Mouse (Mus musculus) forebrain, embryonic 11.5 days (tissue): Measurements from ENCODE around the gene Gpr156. TPM values are rescaled to one million over a fixed set of nuclear protein-coding genes. Genes with fewer than 3 reads are reported as not detected.
A peak's percentile ranks its signal among the peaks of the same experiment; 100 is the strongest.
"Not testable (repeated sequence)": the region's sequence is repeated elsewhere in the genome, so short reads cannot be mapped to it uniquely, and the experiment has no call there.

Source experiments
- ATAC-seq: fragments of 200-750 bp; cut with Nextera tagmentation; replicated peaks from 2 replicates; pipeline ENCODE4 v1.8.0; 2017; ENCODE audit warnings: moderate TSS enrichment; ENCODE audit not compliant: low FRiP score
- DNase-seq: peaks from one replicate; pipeline ENCODE4 v3.0.0-alpha.2; 2017; ENCODE audit warnings: low spot score
- H3K27ac ChIP-seq: fragments of 300-500 bp; sonication (generic); 2 replicates; pipeline ENCODE4 v1.5.1; 2014; ENCODE audit warnings: low read depth, low read length
- H3K27me3 ChIP-seq: fragments of 300-500 bp; sonication (generic); 2 replicates; pipeline ENCODE4 v1.6.1; 2014; ENCODE audit warnings: mild to moderate bottlenecking, low read length, mixed read lengths; ENCODE audit not compliant: control insufficient read depth, insufficient read depth
- H3K36me3 ChIP-seq: fragments of 300-500 bp; sonication (generic); 2 replicates; pipeline ENCODE4 v1.6.1; 2014; ENCODE audit warnings: mild to moderate bottlenecking, low read length, moderate library complexity, mixed read lengths; ENCODE audit not compliant: control insufficient read depth, insufficient read depth
- H3K4me1 ChIP-seq: fragments of 300-500 bp; sonication (generic); replicated peaks from 2 replicates; pipeline ENCODE4 v1.6.1; 2014; ENCODE audit warnings: low read length, mixed read lengths; ENCODE audit not compliant: control insufficient read depth, insufficient read depth
- H3K4me2 ChIP-seq: fragments of 300-500 bp; sonication (generic); 2 replicates; pipeline ENCODE4 v1.6.1; 2014; ENCODE audit warnings: low read depth, mild to moderate bottlenecking, low read length, moderate library complexity, mixed read lengths; ENCODE audit not compliant: severe bottlenecking
- H3K4me3 ChIP-seq: fragments of 300-500 bp; sonication (generic); 2 replicates; pipeline ENCODE4 v1.5.1; 2014; ENCODE audit warnings: low read depth, low read length
- H3K9ac ChIP-seq: fragments of 300-500 bp; sonication (generic); 2 replicates; pipeline ENCODE4 v1.6.1; 2014; ENCODE audit warnings: low read length
- H3K9me3 ChIP-seq: fragments of 300-500 bp; sonication (generic); 2 replicates; pipeline ENCODE4 v1.6.1; 2016; ENCODE audit warnings: low read length, mixed read lengths; ENCODE audit not compliant: control insufficient read depth
- WGBS: fragments of 180-500 bp; shearing (Covaris S2); extraction: QIAGEN DNeasy Blood & Tissue Kit; methylation state at CpG from one replicate; pipeline ENCODE4 v1.1.7; 2014; 5-methylcytosine and 5-hydroxymethylcytosine counted together
- polyA plus RNA-seq: library from polyadenylated mRNA; unstranded; fragments of >200 nt; fragmentation: Nextera tagmentation; extraction: Ambion mirVana; gene quantifications from 2 replicates; pipeline ENCODE4 v1.2.1, GENCODE M21; 2014

Gpr156 gene
- polyA plus RNA-seq, 1 experiment from 2014 or later = 4.3 TPM

GRCm38 (mm10) chr16:37962696-37963095 lies 46.4 kb downstream of the Gpr156 start:
- 83% methylated on average over 4 of the region's 4 CpGs for WGBS
- H3K4me1 ChIP-seq, H3K36me3 ChIP-seq, DNase-seq, H3K9me3 ChIP-seq, H3K27ac ChIP-seq, H3K4me3 ChIP-seq, H3K27me3 ChIP-seq, ATAC-seq, H3K4me2 ChIP-seq, H3K9ac ChIP-seq: not testable (repeated sequence)

- 0 out of 2 replicates have a peak, but pooled peaks cover 2% of the 10 kb centered on the region for H3K4me1 ChIP-seq
- no peaks in the 10 kb centered on the region for H3K27me3 ChIP-seq
- H3K36me3 ChIP-seq = no peaks in the 10 kb centered on the region
- no peaks in the 10 kb centered on the region for H3K9me3 ChIP-seq
- ATAC-seq (no peak), DNase-seq (no peak)
- WGBS = 50% methylated on average over 15 of the region's 15 CpGs
- no peak overlapping the region for H3K27ac ChIP-seq
- no peak overlapping the region for H3K4me2 ChIP-seq
- no peak overlapping the region for H3K4me3 ChIP-seq
- 0 out of 2 replicates have a peak overlapping the region, but pooled peaks have one; percentile 4 for H3K9ac ChIP-seq
Observed at GRCm38 (mm10) chr16:37963331-37964281, 47.3 kb downstream of the Gpr156 start.

GRCm38 (mm10) chr16:37964380-37965070 lies 48.2 kb downstream of the Gpr156 start:
- ATAC-seq (no peak), DNase-seq (no peak)
- 74% methylated on average over 4 of the region's 4 CpGs for WGBS
- Histone ChIP-seq H3K4me3 (no peak overlapping the region), H3K27ac (no peak overlapping the region), H3K4me1 (0 out of 2 replicates have a peak, but pooled peaks cover 2% of the 10 kb centered on the region), H3K27me3 (no peaks in the 10 kb centered on the region), H3K36me3 (no peaks in the 10 kb centered on the region), H3K4me2 (no peak overlapping the region), H3K9ac (no peak overlapping the region), H3K9me3 (no peaks in the 10 kb centered on the region)

DNA sequence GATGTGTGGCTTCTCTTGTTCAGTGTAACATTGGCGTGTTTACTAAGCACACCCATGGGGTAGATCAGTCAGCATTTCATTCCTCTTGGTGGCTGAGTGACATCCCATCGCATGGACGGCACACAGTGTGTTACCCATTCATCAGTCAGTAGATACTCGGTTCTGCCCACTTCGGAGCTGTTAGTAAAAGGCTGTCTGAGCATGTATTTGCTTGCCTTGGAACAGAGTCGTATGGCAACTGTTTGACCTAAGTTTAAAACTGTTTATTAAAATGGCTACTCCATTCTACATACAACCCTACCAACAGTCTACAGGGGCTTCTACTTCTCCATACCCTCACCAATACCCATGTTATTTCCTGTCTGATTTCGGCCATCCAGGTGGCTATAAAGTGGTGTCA lies 50.6 kb downstream of the Gpr156 start:
- 94% methylated on average over 7 of the region's 7 CpGs for WGBS
- Histone ChIP-seq H3K36me3 (no peaks in the 10 kb centered on the region), H3K9me3 (no peaks in the 10 kb centered on the region), H3K4me3 (no peak overlapping the region), H3K4me2 (no peak overlapping the region), H3K27ac (no peak overlapping the region), H3K9ac (no peak overlapping the region), H3K27me3 (no peaks in the 10 kb centered on the region), H3K4me1 (0 out of 2 replicates have a peak, but pooled peaks cover 2% of the 10 kb centered on the region)
- ATAC-seq (no peak), DNase-seq (no peak)

DNA sequence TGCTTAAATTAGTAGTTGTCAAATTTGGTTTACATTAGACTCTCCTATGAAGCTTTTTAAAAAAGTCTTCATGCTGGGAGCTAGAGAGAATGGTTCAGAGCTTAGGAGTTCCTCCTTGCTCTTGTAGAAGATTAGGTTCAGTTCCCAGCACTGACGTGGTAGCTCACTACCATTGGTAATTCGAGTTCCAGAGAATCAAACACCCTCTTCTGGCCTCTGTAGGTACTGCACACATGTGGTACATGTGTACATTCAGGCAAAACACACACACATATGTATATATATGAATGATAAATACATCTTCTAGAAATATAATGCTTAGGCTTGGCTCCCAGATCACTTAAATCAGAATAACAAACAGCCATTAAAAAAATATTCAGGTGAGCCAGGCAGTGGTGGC lies 51.1 kb downstream of the Gpr156 start:
- no peak overlapping the region for H3K4me2 ChIP-seq
- WGBS = 70% methylated on average over 2 of the region's 2 CpGs
- H3K4me3 ChIP-seq = no peak overlapping the region
- H3K9me3 ChIP-seq = no peaks in the 10 kb centered on the region
- no peaks in the 10 kb centered on the region for H3K27me3 ChIP-seq
- 0 out of 2 replicates have a peak, but pooled peaks cover 2% of the 10 kb centered on the region for H3K4me1 ChIP-seq
- no peak overlapping the region for H3K27ac ChIP-seq
- no peak for DNase-seq
- H3K36me3 ChIP-seq = no peaks in the 10 kb centered on the region
- no peak overlapping the region for H3K9ac ChIP-seq
- ATAC-seq = no peak

DNA sequence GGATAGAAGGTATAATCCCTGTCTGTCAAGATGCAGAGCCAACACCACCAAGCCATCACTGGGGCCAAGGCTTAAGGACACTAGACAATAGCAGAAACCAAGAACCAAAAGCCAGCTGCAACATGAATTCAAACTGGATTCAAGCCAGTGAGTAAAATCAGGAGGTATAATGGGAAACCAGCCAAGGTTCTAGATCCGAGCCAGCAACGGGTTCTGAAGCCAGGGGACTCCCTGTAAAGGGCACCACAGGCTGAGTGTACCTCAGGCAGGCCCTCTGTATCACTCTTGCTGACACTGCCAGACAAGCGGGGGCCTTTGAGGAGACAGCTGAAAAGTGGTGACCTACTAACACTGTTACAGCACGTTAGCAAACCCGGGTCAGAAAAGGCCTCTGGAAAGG lies 55.2 kb downstream of the Gpr156 start:
- Histone ChIP-seq H3K36me3 (no peaks in the 10 kb centered on the region), H3K27ac (no peak overlapping the region), H3K27me3 (no peaks in the 10 kb centered on the region), H3K9me3 (no peaks in the 10 kb centered on the region), H3K9ac (no peak overlapping the region), H3K4me2 (no peak overlapping the region), H3K4me1 (no peaks in the 10 kb centered on the region), H3K4me3 (no peak overlapping the region)
- WGBS = 90% methylated on average over 5 of the region's 5 CpGs
- DNase-seq (no peak), ATAC-seq (no peak)

DNA sequence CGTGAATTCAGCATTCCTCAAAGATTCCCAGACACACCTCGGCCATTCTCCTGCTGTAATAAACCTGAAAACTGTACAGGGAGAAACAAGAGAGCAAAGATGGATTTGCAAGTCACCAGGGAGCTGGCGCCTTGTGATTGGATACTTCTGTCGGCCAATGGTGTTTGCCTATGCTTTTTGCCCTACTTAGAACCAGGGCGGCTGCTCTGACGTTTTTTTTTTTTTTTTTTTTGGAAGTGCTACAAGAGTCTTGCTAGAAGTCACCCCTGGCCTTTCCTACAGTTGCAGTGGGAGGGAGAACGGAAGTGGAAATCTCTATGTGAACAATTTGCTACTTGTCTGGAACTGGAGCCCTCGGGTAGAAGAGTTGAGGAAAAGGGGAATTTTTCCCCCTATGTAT lies 56.1 kb downstream of the Gpr156 start:
- Histone ChIP-seq H3K4me3 (no peak overlapping the region), H3K9ac (no peak overlapping the region), H3K4me1 (no peaks in the 10 kb centered on the region), H3K27ac (no peak overlapping the region), H3K27me3 (no peaks in the 10 kb centered on the region), H3K36me3 (no peaks in the 10 kb centered on the region), H3K9me3 (no peaks in the 10 kb centered on the region), H3K4me2 (no peak overlapping the region)
- WGBS = 69% methylated on average over 8 of the region's 8 CpGs
- no peak for DNase-seq
- ATAC-seq = no peak

- H3K9ac ChIP-seq, H3K27me3 ChIP-seq, H3K9me3 ChIP-seq, H3K27ac ChIP-seq, H3K4me2 ChIP-seq, H3K4me3 ChIP-seq, H3K4me1 ChIP-seq, H3K36me3 ChIP-seq, DNase-seq, ATAC-seq: not testable (repeated sequence)
- whole genome bisulfite sequencing = 93% methylated on average over 9 of the region's 9 CpGs
Observed at GRCm38 (mm10) chr16:37973239-37973638, 56.9 kb downstream of the Gpr156 start.
